Mouse (Mus musculus): ENCODE measurements around the gene Bard1. TPM values are rescaled to one million over a fixed set of nuclear protein-coding genes. Genes with fewer than 3 reads are reported as not detected.

Bard1 gene
- total and polyA plus RNA-seq, 3 experiments = 8.1 to 10.9 TPM; not detected in 1

GRCm38 (mm10) chr1:71014345-71014744, 88.6 kb downstream of the Bard1 start:
- Histone ChIP-seq H3K4me3 (ENCODE audit: control insufficient read depth in 1 of 2, insufficient read depth in 1 of 2, low read depth in 2 of 2, low read length in 2 of 2) (no peak overlapping the region), H3K27me3 (ENCODE audit: control insufficient read depth in 1 of 2, insufficient read depth in 2 of 2, low read length in 2 of 2) (no peaks in the 10 kb centered on the region), H3K36me3 (ENCODE audit: control insufficient read depth in 1 of 2, insufficient read depth in 2 of 2, low read length in 2 of 2) (no peaks in the 10 kb centered on the region), H3K27ac (ENCODE audit: control insufficient read depth, low read depth, low read length) (no peak overlapping the region), H3K4me1 (ENCODE audit: control insufficient read depth in 1 of 2, insufficient read depth in 2 of 2, low read length in 2 of 2) (no peaks in the 10 kb centered on the region), H3K9ac (ENCODE audit: control insufficient read depth, low read depth, low read length, poor library complexity, severe bottlenecking) (no peak overlapping the region), H3K79me2 (ENCODE audit: control insufficient read depth, insufficient read depth, low read length, poor library complexity) (no peaks in the 10 kb centered on the region), H3K9me3 (replicated peaks; ENCODE audit: insufficient read depth, low read length) (no peaks in the 10 kb centered on the region)
- peak; percentile 39 for DNase-seq (ENCODE audit: low read depth, low spot score)
- TF ChIP-seq POLR2A (IDR thresholded peaks at IDR 0.05; ENCODE audit: control insufficient read depth in 1 of 2, insufficient read depth in 1 of 2, low read depth in 1 of 2, low read length in 2 of 2, poor library complexity in 1 of 2) = no peak
- no peak for TF ChIP-seq CTCF (IDR thresholded peaks at IDR 0.05 in 2 of 3, conservative IDR thresholded peaks at IDR 0.05 in 1 of 3; ENCODE audit: control insufficient read depth in 1 of 3, insufficient read depth in 1 of 3, low read depth in 2 of 3, low read length in 3 of 3, poor library complexity in 1 of 3, severe bottlenecking in 1 of 3)
- TF ChIP-seq MAX (IDR thresholded peaks at IDR 0.05; ENCODE audit: low read length) = no peak
- TF ChIP-seq ZC3H11A (IDR thresholded peaks at IDR 0.05; ENCODE audit: low read depth, low read length) = no peak
- TF ChIP-seq MEF2A (IDR thresholded peaks at IDR 0.05; ENCODE audit: extremely low read depth, insufficient replicate concordance, low read depth, low read length, poor library complexity, severe bottlenecking) = no peak
- no peak for TF ChIP-seq ELF1 (IDR thresholded peaks at IDR 0.05; ENCODE audit: low read depth, low read length)

DNA sequence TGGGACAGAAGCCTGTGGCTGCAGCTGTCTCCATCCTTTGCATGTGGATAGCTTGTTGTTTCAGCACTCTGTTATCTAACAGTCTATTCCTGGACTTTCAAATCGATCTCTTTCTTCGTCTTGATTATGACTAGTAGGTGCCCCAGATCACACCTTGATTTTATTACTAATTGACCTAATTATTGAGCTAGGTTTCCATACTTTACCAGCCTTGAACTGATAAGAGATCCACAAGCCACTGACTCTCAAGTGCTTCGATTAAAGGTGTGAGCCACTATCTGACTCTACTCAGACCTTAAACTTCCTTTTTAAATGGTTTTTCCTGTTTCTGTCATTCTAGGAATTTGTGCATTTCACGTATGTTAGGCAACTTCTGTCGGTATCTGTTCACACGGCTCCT, 96.9 kb downstream of the Bard1 start:
- peaks cover 0 to 7% of the 10 kb centered on the region in 2 experiments; a peak in 1 of 4 replicates for H3K36me3 ChIP-seq (ENCODE audit: control insufficient read depth in 1 of 2, insufficient read depth in 2 of 2, low read length in 2 of 2)
- no peak for TF ChIP-seq MYC (IDR thresholded peaks at IDR 0.05; ENCODE audit: low read depth, low read length)
- TF ChIP-seq NELFE (IDR thresholded peaks at IDR 0.05; ENCODE audit: low read depth, low read length) = no peak
- no peak overlapping the region for H3K4me3 ChIP-seq (ENCODE audit: control insufficient read depth in 1 of 2, insufficient read depth in 1 of 2, low read depth in 2 of 2, low read length in 2 of 2)
- no peak overlapping the region for H3K27ac ChIP-seq (ENCODE audit: control insufficient read depth, low read depth, low read length)
- DNase-seq (ENCODE audit: low read depth, low spot score) = no peak
- no peaks in the 10 kb centered on the region for H3K27me3 ChIP-seq (ENCODE audit: control insufficient read depth in 1 of 2, insufficient read depth in 2 of 2, low read length in 2 of 2)
- H3K79me2 ChIP-seq (ENCODE audit: control insufficient read depth, insufficient read depth, low read length, poor library complexity) = no peaks in the 10 kb centered on the region
- no peak overlapping the region for H3K9ac ChIP-seq (ENCODE audit: control insufficient read depth, low read depth, low read length, poor library complexity, severe bottlenecking)
- H3K4me1 ChIP-seq (ENCODE audit: control insufficient read depth in 1 of 2, insufficient read depth in 2 of 2, low read length in 2 of 2) = peaks cover 0 to 3% of the 10 kb centered on the region in 2 experiments; a peak in 1 of 4 replicates
- no peaks in the 10 kb centered on the region for H3K9me3 ChIP-seq (replicated peaks; ENCODE audit: insufficient read depth, low read length)

DNA sequence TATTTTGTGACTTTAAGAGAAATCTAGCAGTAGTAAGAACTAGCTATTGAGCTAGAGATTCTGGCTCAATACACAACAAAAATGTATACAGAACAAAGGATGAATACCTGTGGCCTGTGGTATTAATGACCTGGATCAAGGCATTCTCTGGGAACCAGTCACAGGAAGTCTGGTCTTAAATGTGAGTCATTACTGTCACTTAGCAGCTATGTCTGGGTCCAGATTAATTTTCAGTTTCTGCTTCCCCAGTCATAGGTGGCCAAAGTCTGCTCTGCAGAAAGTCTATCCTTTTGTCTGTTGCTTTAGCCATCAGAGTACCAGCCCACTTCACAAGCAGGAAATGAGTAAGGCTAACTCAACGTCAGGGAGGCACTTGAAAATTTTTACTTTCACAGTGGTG, 98.8 kb downstream of the Bard1 start:
- H3K4me3 ChIP-seq (ENCODE audit: control insufficient read depth in 1 of 2, insufficient read depth in 1 of 2, low read depth in 2 of 2, low read length in 2 of 2) = no peak overlapping the region
- no peaks in the 10 kb centered on the region for H3K27me3 ChIP-seq (ENCODE audit: control insufficient read depth in 1 of 2, insufficient read depth in 2 of 2, low read length in 2 of 2)
- no peak overlapping the region for H3K27ac ChIP-seq (ENCODE audit: control insufficient read depth, low read depth, low read length)
- H3K9ac ChIP-seq (ENCODE audit: control insufficient read depth, low read depth, low read length, poor library complexity, severe bottlenecking) = no peak overlapping the region
- peaks cover 0 to 7% of the 10 kb centered on the region in 2 experiments; a peak in 1 of 4 replicates for H3K36me3 ChIP-seq (ENCODE audit: control insufficient read depth in 1 of 2, insufficient read depth in 2 of 2, low read length in 2 of 2)
- no peak for DNase-seq (ENCODE audit: low read depth, low spot score)
- H3K9me3 ChIP-seq (replicated peaks; ENCODE audit: insufficient read depth, low read length) = no peaks in the 10 kb centered on the region
- no peak for TF ChIP-seq RCOR1 (IDR thresholded peaks at IDR 0.05; ENCODE audit: low read depth, low read length)
- TF ChIP-seq CHD2 (IDR thresholded peaks at IDR 0.05; ENCODE audit: low read length) = no peak
- no peak for TF ChIP-seq ETS1 (IDR thresholded peaks at IDR 0.05; ENCODE audit: low read depth, low read length)
- no peaks in the 10 kb centered on the region for H3K79me2 ChIP-seq (ENCODE audit: control insufficient read depth, insufficient read depth, low read length, poor library complexity)
- peaks cover 0 to 5% of the 10 kb centered on the region in 2 experiments; a peak in 1 of 4 replicates for H3K4me1 ChIP-seq (ENCODE audit: control insufficient read depth in 1 of 2, insufficient read depth in 2 of 2, low read length in 2 of 2)

All from MEL (cell line).